Mouse (Mus musculus) hindbrain, embryonic 10.5 days (tissue): ENCODE data around the gene Dbndd2. TPM values are rescaled to one million over a fixed set of nuclear protein-coding genes. Genes with fewer than 3 reads are reported as not detected.

Experiments
- DNase-seq: peaks from one replicate; pipeline ENCODE4 v3.0.0-alpha.2; 2017; ENCODE audit warnings: low spot score
- H3K27ac ChIP-seq: fragments of 300-500 bp; sonication (generic); 2 replicates; pipeline ENCODE4 v1.5.1; 2016; ENCODE audit warnings: mild to moderate bottlenecking, moderate library complexity
- H3K27me3 ChIP-seq: fragments of 300-500 bp; sonication (generic); 2 replicates; pipeline ENCODE4 v1.6.1; 2016; ENCODE audit warnings: mild to moderate bottlenecking; ENCODE audit not compliant: poor library complexity, insufficient read depth, severe bottlenecking
- H3K36me3 ChIP-seq: fragments of 300-500 bp; sonication (generic); 2 replicates; pipeline ENCODE4 v1.6.1; 2016; ENCODE audit warnings: mild to moderate bottlenecking, moderate library complexity
- H3K4me1 ChIP-seq: fragments of 300-500 bp; sonication (generic); replicated peaks from 2 replicates; pipeline ENCODE4 v1.6.1; 2016; ENCODE audit warnings: mild to moderate bottlenecking
- H3K4me3 ChIP-seq: fragments of 300-500 bp; sonication (generic); 2 replicates; pipeline ENCODE4 v1.5.1; 2016; ENCODE audit warnings: mild to moderate bottlenecking, moderate library complexity
- H3K9me3 ChIP-seq: fragments of 300-500 bp; sonication (generic); 2 replicates; pipeline ENCODE4 v1.6.1; 2016; ENCODE audit warnings: mild to moderate bottlenecking, moderate library complexity
- WGBS: fragments of 180-500 bp; shearing (Covaris S2); methylation state at CpG from one replicate; pipeline ENCODE4 v1.1.7; 2016; 5-methylcytosine and 5-hydroxymethylcytosine counted together
- polyA plus RNA-seq: library from polyadenylated mRNA; unstranded; fragments of >200 nt; fragmentation: Nextera tagmentation; extraction: Ambion mirVana; gene quantifications from 2 replicates; pipeline ENCODE4 v1.2.1, GENCODE M21; 2016

Gene Dbndd2
- polyA plus RNA-seq = 1.9 and 3.3 TPM in 2 replicates

GRCm38 (mm10) chr2:164485681-164486257, at the start of gene Dbndd2:
Gene Dbndd2 (plus strand): TSS chr2:164486106.
- Histone ChIP-seq H3K4me1 (peaks cover 25% of the 10 kb centered on the region), H3K9me3 (no peaks in the 10 kb centered on the region), H3K27ac (peak within 1 kb of the TSS; percentile 84), H3K27me3 (peaks cover 57% of the 10 kb centered on the region), H3K4me3 (peak within 1 kb of the TSS; percentile 87), H3K36me3 (peaks cover 7% of the 10 kb centered on the region)
- DNase-seq = peak; percentile 32
- 2% methylated on average over 26 of the region's 26 CpGs for WGBS

DNA sequence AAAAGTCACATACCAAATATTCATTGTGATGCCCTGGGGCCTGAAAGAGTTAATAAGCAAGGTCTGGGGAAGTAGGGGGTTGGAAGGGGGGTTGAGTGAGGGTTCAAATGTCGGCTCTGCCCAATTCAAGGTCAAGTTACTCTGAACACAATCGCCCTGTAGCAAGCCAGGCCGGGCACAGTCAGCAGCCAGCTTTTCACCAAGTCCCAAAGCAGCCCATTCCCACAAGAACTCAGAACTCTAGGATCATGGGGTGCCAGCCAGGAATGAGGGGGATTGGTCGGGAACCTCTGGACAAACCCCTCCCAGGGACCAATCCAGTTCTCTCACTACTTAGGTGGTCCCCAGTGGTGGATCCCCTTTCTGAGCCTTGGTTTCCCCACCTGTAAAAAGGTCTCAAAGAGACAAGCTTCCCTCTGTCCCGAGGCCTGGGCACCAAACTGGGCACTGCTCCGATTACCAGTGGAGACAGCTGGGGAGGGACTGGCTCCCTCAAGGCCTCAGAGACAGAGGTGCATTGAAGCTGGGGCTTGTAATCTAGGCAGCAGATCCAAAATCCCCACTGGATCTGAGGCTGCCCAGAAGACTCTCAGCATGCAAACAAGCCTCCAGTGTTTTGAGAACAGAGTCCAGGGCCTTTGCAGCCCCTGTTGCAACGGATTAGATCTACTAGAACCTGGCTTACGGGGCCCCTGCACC, 49.5 kb upstream of the Dbndd2 start:
- DNase-seq = no peak
- Histone ChIP-seq H3K27ac (peak overlapping the region; percentile 16), H3K9me3 (no peaks in the 10 kb centered on the region), H3K36me3 (no peaks in the 10 kb centered on the region), H3K27me3 (peaks cover 22% of the 10 kb centered on the region), H3K4me1 (peaks cover 55% of the 10 kb centered on the region), H3K4me3 (no peak overlapping the region; the same call in 1 of the 2 replicates)
- 23% methylated on average over 8 of the region's 8 CpGs for WGBS

DNA sequence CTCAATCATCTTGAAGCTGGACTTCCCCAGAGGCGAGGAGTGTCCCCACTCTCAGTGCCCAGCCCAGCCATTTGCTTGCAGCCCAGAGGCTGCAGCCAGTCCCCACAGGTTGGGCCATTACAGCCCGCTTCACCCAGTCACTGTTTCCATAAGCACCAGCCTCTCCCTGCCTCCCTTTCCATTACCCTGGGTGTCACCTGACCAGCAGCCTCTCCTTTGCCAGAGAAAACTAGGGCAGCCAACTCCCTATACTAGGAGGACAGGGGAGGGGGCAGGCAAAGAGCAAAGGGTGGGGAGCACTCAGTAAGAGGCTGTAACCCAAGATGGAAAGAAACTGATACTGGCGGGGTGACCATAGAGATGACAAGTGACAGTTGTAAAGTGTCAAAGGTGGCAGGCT, 48.9 kb upstream of the Dbndd2 start:
- 65% methylated on average over 3 of the region's 3 CpGs for WGBS
- Histone ChIP-seq H3K9me3 (no peaks in the 10 kb centered on the region), H3K4me3 (no peak overlapping the region), H3K36me3 (no peaks in the 10 kb centered on the region), H3K27ac (peak overlapping the region; percentile 16), H3K27me3 (peaks cover 22% of the 10 kb centered on the region), H3K4me1 (peaks cover 55% of the 10 kb centered on the region)
- no peak for DNase-seq

- H3K27me3 ChIP-seq = peaks cover 26% of the 10 kb centered on the region
- no peak overlapping the region for H3K27ac ChIP-seq
- no peak for DNase-seq
- H3K36me3 ChIP-seq = no peaks in the 10 kb centered on the region
- WGBS = 80% methylated on average over 6 of the region's 6 CpGs
- H3K9me3 ChIP-seq = no peaks in the 10 kb centered on the region
- peaks cover 55% of the 10 kb centered on the region for H3K4me1 ChIP-seq
- H3K4me3 ChIP-seq = no peak overlapping the region
These were observed 48.2 kb upstream of the Dbndd2 start for GRCm38 (mm10) chr2:164437710-164438109.

DNA sequence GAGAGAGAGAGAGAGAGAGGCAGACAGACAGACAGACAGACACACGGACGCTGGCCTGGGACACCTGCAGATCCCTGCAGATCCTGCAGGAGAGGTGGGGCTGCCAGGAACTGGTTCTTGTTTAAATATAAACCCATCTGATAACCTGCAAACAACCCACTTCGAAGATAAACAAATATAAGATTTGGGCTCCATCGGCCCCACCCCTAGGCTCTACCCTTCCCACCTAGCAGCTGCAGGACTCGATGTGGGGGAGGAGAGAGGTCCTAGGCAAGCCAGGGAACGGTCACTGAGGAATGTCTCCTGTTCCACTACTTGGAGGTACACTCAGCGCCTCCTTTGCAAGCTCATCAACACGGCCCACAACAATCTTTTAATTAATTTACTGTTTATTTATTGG, 47.6 kb upstream of the Dbndd2 start:
- H3K27ac ChIP-seq = no peak overlapping the region
- WGBS = 71% methylated on average over 8 of the region's 8 CpGs
- no peak for DNase-seq
- peaks cover 26% of the 10 kb centered on the region for H3K27me3 ChIP-seq
- no peak overlapping the region for H3K4me3 ChIP-seq
- H3K4me1 ChIP-seq = peaks cover 55% of the 10 kb centered on the region
- no peaks in the 10 kb centered on the region for H3K9me3 ChIP-seq
- no peaks in the 10 kb centered on the region for H3K36me3 ChIP-seq

DNA sequence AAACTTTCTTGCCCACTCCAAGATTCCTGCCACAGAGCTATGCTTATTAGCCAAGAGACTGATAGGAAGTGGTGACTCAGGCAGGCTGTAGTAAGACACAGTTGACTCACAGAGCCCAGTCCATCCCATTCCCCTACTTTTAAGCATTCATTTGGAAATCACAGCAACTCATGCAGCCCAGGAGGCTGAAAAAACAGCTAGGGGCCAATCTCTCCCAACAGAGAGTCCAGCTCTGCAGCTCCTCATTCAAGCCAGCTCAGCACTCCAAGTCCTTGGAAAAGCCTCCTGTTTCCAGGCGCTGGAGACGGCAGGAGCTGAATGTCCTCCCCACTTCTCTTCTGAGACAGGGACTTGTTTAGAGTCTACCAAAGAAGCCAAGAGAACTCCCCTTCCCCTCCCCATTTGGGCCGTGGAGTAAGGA, 46.9 kb upstream of the Dbndd2 start:
- 55% methylated on average over 3 of the region's 3 CpGs for WGBS
- H3K4me3 ChIP-seq = no peak overlapping the region
- DNase-seq = no peak
- H3K4me1 ChIP-seq = peaks cover 60% of the 10 kb centered on the region
- no peaks in the 10 kb centered on the region for H3K36me3 ChIP-seq
- no peak overlapping the region for H3K27ac ChIP-seq
- no peaks in the 10 kb centered on the region for H3K9me3 ChIP-seq
- peaks cover 26% of the 10 kb centered on the region for H3K27me3 ChIP-seq

- Histone ChIP-seq H3K27ac (no peak overlapping the region), H3K27me3 (peaks cover 26% of the 10 kb centered on the region), H3K4me3 (no peak overlapping the region), H3K36me3 (no peaks in the 10 kb centered on the region), H3K9me3 (no peaks in the 10 kb centered on the region), H3K4me1 (peaks cover 55% of the 10 kb centered on the region)
- no peak for DNase-seq
- 78% methylated on average over 5 of the region's 5 CpGs for WGBS
These were observed 45.6 kb upstream of the Dbndd2 start for GRCm38 (mm10) chr2:164440314-164440713.

DNA sequence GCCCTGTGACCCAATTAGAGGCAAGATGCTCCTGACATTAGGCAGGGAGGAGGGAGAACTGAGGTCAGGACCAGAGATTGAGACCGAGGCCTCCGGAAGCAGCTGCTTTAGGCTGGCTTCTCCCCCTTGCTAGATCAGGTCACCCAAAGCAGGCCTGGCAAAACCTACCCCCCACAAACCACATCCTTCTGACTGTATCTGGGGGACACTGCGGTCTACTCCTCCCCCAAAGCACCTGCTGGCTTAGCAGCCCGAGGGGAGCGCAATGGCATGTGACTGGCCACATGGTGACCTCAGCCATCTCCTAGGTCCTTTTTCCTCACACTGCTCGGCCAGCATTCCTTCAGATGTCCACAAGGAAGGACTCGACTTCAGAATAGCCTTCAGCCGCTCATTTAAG, 44.8 kb upstream of the Dbndd2 start:
- H3K9me3 ChIP-seq = no peaks in the 10 kb centered on the region
- no peak overlapping the region for H3K27ac ChIP-seq
- peaks cover 26% of the 10 kb centered on the region for H3K27me3 ChIP-seq
- H3K4me3 ChIP-seq = peak overlapping the region; percentile 70
- DNase-seq = no peak
- WGBS = 34% methylated on average over 8 of the region's 8 CpGs
- peaks cover 48% of the 10 kb centered on the region for H3K4me1 ChIP-seq
- H3K36me3 ChIP-seq = no peaks in the 10 kb centered on the region

DNA sequence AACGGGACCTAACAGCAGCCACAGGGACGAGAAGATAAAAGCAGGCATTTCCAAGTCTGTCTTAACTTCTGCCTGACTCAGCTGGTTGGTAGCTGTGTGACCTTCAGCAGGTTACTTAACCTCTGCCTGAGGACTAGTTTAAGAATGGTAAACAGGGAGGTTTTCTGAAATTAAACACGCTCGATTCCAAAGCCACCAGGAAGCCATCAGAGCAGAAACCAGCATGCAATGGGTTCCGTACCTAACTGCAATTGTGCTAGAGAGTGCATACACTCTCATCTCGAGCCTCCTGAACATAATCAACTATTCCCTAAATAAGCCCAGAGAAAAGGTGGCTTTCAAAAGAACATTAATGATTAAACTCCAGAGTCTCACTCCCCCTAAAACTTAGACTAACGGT, 44.2 kb upstream of the Dbndd2 start:
- no peaks in the 10 kb centered on the region for H3K36me3 ChIP-seq
- 27% methylated on average over 7 of the region's 7 CpGs for WGBS
- H3K9me3 ChIP-seq = no peaks in the 10 kb centered on the region
- no peak for DNase-seq
- H3K4me1 ChIP-seq = peaks cover 42% of the 10 kb centered on the region
- peaks cover 26% of the 10 kb centered on the region for H3K27me3 ChIP-seq
- H3K4me3 ChIP-seq = peak overlapping the region; percentile 70
- no peak overlapping the region for H3K27ac ChIP-seq

GRCm38 (mm10) chr2:164442315-164443050, 43.4 kb upstream of the Dbndd2 start:
- Histone ChIP-seq H3K9me3 (no peaks in the 10 kb centered on the region), H3K36me3 (no peaks in the 10 kb centered on the region), H3K4me3 (peak overlapping the region; percentile 70), H3K4me1 (peaks cover 37% of the 10 kb centered on the region), H3K27me3 (peaks cover 26% of the 10 kb centered on the region), H3K27ac (peak overlapping the region; percentile 88)
- 2% methylated on average over 29 of the region's 29 CpGs for WGBS
- DNase-seq = no peak

- peak overlapping the region; percentile 88 for H3K27ac ChIP-seq
- H3K27me3 ChIP-seq = peaks cover 26% of the 10 kb centered on the region
- no peaks in the 10 kb centered on the region for H3K9me3 ChIP-seq
- WGBS = under 1% methylated on average over 26 of the region's 26 CpGs
- no peaks in the 10 kb centered on the region for H3K36me3 ChIP-seq
- peaks cover 37% of the 10 kb centered on the region for H3K4me1 ChIP-seq
- DNase-seq = peak; percentile 85
- H3K4me3 ChIP-seq = peak overlapping the region; percentile 70
These were observed 42.9 kb upstream of the Dbndd2 start for GRCm38 (mm10) chr2:164443051-164443437.

- Histone ChIP-seq H3K27ac (peak within 1 kb of the TSS; percentile 88), H3K4me3 (peak within 1 kb of the TSS; percentile 70)
- no peak for DNase-seq
These were observed 42.4 kb upstream of the Dbndd2 start, which contains the start of gene Sdc4 for GRCm38 (mm10) chr2:164443460-164444000. Gene Sdc4 (minus strand): TSS chr2:164443887.

GRCm38 (mm10) chr2:164444701-164445100, 41.2 kb upstream of the Dbndd2 start:
- Histone ChIP-seq H3K36me3 (no peaks in the 10 kb centered on the region), H3K4me3 (no peak overlapping the region), H3K27me3 (peaks cover 23% of the 10 kb centered on the region), H3K27ac (no peak overlapping the region), H3K9me3 (no peaks in the 10 kb centered on the region), H3K4me1 (peaks cover 37% of the 10 kb centered on the region)
- WGBS = 81% methylated on average over 2 of the region's 2 CpGs
- DNase-seq = no peak

More at GRCm38 (mm10) chr2:164443460-164444000, 42.4 kb upstream of the Dbndd2 start, which contains the start of gene Sdc4:
- 8% methylated on average over 18 of the region's 18 CpGs for WGBS
- Histone ChIP-seq H3K27me3 (peaks cover 26% of the 10 kb centered on the region), H3K4me1 (peaks cover 37% of the 10 kb centered on the region), H3K9me3 (no peaks in the 10 kb centered on the region), H3K36me3 (no peaks in the 10 kb centered on the region)
